Mouse (Mus musculus) inflammation-experienced regulatory T-cells, adult 6 months (primary cell): Measurements from ENCODE around the gene Wdr81. TPM values are rescaled to one million over a fixed set of nuclear protein-coding genes. Genes with fewer than 3 reads are reported as not detected.
A peak's percentile ranks its signal among the peaks of the same experiment; 100 is the strongest.

Experiments
- ATAC-seq: one replicate; pipeline ENCODE4 v1.8.0; 2017
- polyA plus RNA-seq, 3 experiments: library from polyadenylated mRNA; unstranded; fragments of 100-300 nt; shearing (Covaris generic); gene quantifications; one replicate each; pipeline ENCODE4 v1.2.1; 2017

The Wdr81 gene
- 1 to 10 TPM; 5.1 to 7.9 (median 5.2) TPM for polyA plus RNA-seq

GRCm38 (mm10) chr11:75453991-75454930 lies at the start of gene Wdr81:
TSS of gene Wdr81 (minus strand) at chr11:75454717.
- ATAC-seq: peak; percentile 99

- ATAC-seq: no peak
Observed at GRCm38 (mm10) chr11:75498126-75498525, 43.6 kb upstream of the Wdr81 start.

- ATAC-seq: no peak
Observed at GRCm38 (mm10) chr11:75494296-75495049, 40.0 kb upstream of the Wdr81 start.

- ATAC-seq: no peak
Observed at GRCm38 (mm10) chr11:75487496-75487895, 33.0 kb upstream of the Wdr81 start.

- ATAC-seq: peak; percentile 100
Observed at GRCm38 (mm10) chr11:75486601-75487285, 32.2 kb upstream of the Wdr81 start, which contains the start of gene Prpf8. TSS of gene Prpf8 (plus strand) at chr11:75486816.

GRCm38 (mm10) chr11:75486192-75486591 lies 31.7 kb upstream of the Wdr81 start:
- ATAC-seq: no peak

GRCm38 (mm10) chr11:75473376-75473775 lies 18.9 kb upstream of the Wdr81 start:
- no peak for ATAC-seq

GRCm38 (mm10) chr11:75472469-75473081 lies 18.1 kb upstream of the Wdr81 start:
- peak; percentile 85 for ATAC-seq

- ATAC-seq: no peak
Observed at GRCm38 (mm10) chr11:75470675-75471074, 16.2 kb upstream of the Wdr81 start.

GRCm38 (mm10) chr11:75469261-75469660 lies 14.7 kb upstream of the Wdr81 start:
- ATAC-seq: no peak

- no peak for ATAC-seq
Observed at GRCm38 (mm10) chr11:75468410-75468809, 13.9 kb upstream of the Wdr81 start.

GRCm38 (mm10) chr11:75467512-75468215 lies 13.1 kb upstream of the Wdr81 start:
- peak; percentile 51 for ATAC-seq

- no peak for ATAC-seq
Observed at GRCm38 (mm10) chr11:75466731-75467505, 12.4 kb upstream of the Wdr81 start.

GRCm38 (mm10) chr11:75465051-75465450 lies 10.5 kb upstream of the Wdr81 start:
- ATAC-seq: no peak

- no peak for ATAC-seq
Observed at GRCm38 (mm10) chr11:75464417-75464816, 9.9 kb upstream of the Wdr81 start.

GRCm38 (mm10) chr11:75463624-75464023 lies 9.1 kb upstream of the Wdr81 start:
- no peak for ATAC-seq

GRCm38 (mm10) chr11:75462865-75463336 lies 8.4 kb upstream of the Wdr81 start:
- ATAC-seq: no peak

GRCm38 (mm10) chr11:75462253-75462783 lies 7.8 kb upstream of the Wdr81 start:
- ATAC-seq: no peak

GRCm38 (mm10) chr11:75461743-75462252 lies 7.3 kb upstream of the Wdr81 start:
- ATAC-seq: no peak
